Mouse (Mus musculus) olfactory bulb, adult 2 months (tissue): ENCODE measurements around the gene Gnaz. TPM values are rescaled to one million over a fixed set of nuclear protein-coding genes. Genes with fewer than 3 reads are reported as not detected.

Experiments used
- H3K27ac ChIP-seq: fragments of 200-500 bp; 2 replicates; pipeline ENCODE4 v1.5.1; 2012; ENCODE audit warnings: low read depth, low read length; ENCODE audit not compliant: insufficient read depth
- H3K4me1 ChIP-seq: fragments of 200-500 bp; 2 replicates; pipeline ENCODE4 v1.6.1; 2012; ENCODE audit warnings: low read length; ENCODE audit not compliant: control insufficient read depth, insufficient read depth
- H3K4me3 ChIP-seq: fragments of 200-500 bp; 2 replicates; pipeline ENCODE4 v1.5.1; 2012; ENCODE audit warnings: mild to moderate bottlenecking, low read depth, low read length, moderate library complexity; ENCODE audit not compliant: insufficient read depth
- CTCF ChIP-seq: fragments of 200-500 bp; IDR thresholded peaks from 2 replicates; pipeline ENCODE4 v1.5.1; 2012; ENCODE audit warnings: low read depth, mild to moderate bottlenecking, low read length, moderate library complexity; ENCODE audit not compliant: insufficient read depth
- POLR2A ChIP-seq: fragments of 200-500 bp; IDR thresholded peaks from 2 replicates; pipeline ENCODE4 v1.6.1; 2012; ENCODE audit warnings: mild to moderate bottlenecking, low read depth, low read length, moderate library complexity; ENCODE audit not compliant: insufficient read depth
- WGBS: fragments of 180-500 bp; shearing (Covaris S2); methylation state at CpG from one replicate; pipeline ENCODE4 v1.1.7; 2018; 5-methylcytosine and 5-hydroxymethylcytosine counted together
- polyA plus RNA-seq: library from polyadenylated mRNA; stranded (reverse); fragments of >200 nt; gene quantifications from 2 replicates; pipeline ENCODE4 v1.2.4, GENCODE M21; 2012; ENCODE audit warnings: low replicate concordance; ENCODE audit not compliant: missing spikeins, insufficient read depth, insufficient read length

The Gnaz gene
- polyA plus RNA-seq, 1 experiment = not detected

- Histone ChIP-seq H3K27ac (peak overlapping the region; percentile 60), H3K4me1 (peaks cover 16% of the 10 kb centered on the region), H3K4me3 (no peak overlapping the region)
- TF ChIP-seq POLR2A = no peak
- no peak for TF ChIP-seq CTCF
- WGBS = 18% methylated on average over 9 of the region's 9 CpGs
Observed at GRCm38 (mm10) chr10:74952830-74953443, 14.0 kb upstream of the Gnaz start.

GRCm38 (mm10) chr10:74964380-74964779 is 2.6 kb upstream of the Gnaz start:
- H3K27ac ChIP-seq = no peak overlapping the region
- H3K4me3 ChIP-seq = no peak overlapping the region
- TF ChIP-seq CTCF = no peak
- no peak for TF ChIP-seq POLR2A
- 66% methylated on average over 1 of the region's 1 CpGs for WGBS
- H3K4me1 ChIP-seq = peaks cover 14% of the 10 kb centered on the region

DNA sequence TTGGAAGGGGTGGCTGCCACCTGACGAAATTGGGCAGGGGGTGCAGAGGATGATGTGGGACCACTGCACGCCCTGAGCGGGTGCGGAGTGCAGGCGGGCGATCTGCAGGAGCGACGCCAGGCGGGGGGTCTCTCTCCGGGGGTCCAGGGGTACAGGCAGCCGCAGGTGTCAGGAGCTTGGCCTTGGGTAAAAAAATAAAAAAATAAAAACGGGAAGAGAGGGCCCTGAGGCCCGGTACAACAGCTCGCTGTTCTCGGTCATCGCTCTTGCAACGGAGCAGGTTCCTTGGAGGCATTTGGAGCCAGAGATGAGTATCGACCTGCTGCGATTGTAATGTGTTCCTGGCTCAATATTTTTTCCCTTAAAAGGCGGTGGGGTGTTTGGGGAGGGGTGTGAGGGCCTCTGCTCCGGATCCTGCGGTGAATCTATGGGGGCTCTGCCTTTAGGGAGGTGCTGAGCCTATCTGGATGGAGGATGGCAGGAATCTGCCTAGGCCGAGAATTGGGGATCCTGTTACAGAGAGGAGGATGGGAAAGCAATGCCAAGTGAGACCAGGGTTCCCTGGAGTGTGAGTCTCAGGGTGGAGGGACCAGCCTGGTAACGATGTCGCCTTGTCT is 782 bp downstream of the Gnaz start:
- Histone ChIP-seq H3K27ac (peak overlapping the region; percentile 71; the same call in 1 of the 2 replicates), H3K4me3 (peak overlapping the region; percentile 98), H3K4me1 (peaks cover 20% of the 10 kb centered on the region)
- TF ChIP-seq CTCF = no peak
- TF ChIP-seq POLR2A = no peak
- 4% methylated on average over 25 of the region's 25 CpGs for WGBS

DNA sequence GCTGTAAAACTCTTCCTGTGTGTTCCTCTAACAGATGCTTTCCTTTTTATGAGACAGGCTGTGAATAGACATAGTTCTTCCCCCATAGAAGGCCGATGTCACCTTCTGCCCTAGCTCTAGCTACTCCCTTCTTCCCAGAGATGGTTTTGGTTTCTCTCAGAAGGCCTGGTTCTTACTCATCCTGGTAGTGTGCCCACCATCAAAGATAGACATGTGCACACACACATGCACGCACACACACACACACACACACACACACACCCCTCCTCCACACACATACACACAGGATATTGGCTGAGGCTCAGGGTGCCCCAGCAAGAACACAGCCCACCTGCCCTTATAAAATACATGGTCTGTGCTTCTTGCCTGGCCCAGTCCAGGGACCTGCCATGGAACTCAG is 2.3 kb downstream of the Gnaz start:
- no peak overlapping the region for H3K4me3 ChIP-seq
- WGBS = 86% methylated on average over 2 of the region's 2 CpGs
- TF ChIP-seq CTCF = no peak
- TF ChIP-seq POLR2A = no peak

GRCm38 (mm10) chr10:74973026-74973425 is 6.0 kb downstream of the Gnaz start:
- 60% methylated on average over 6 of the region's 6 CpGs for WGBS
- Histone ChIP-seq H3K4me1 (peaks cover 36% of the 10 kb centered on the region), H3K4me3 (no peak overlapping the region), H3K27ac (no peak overlapping the region)
- TF ChIP-seq CTCF = no peak
- TF ChIP-seq POLR2A = no peak

More for the DNA sequence above, 2.3 kb downstream of the Gnaz start:
- Histone ChIP-seq H3K27ac (no peak overlapping the region), H3K4me1 (peaks cover 26% of the 10 kb centered on the region)

- no peak overlapping the region for H3K4me3 ChIP-seq
- no peak overlapping the region for H3K27ac ChIP-seq
- 68% methylated on average over 7 of the region's 7 CpGs for WGBS
- TF ChIP-seq CTCF (no peak), POLR2A (no peak)
- H3K4me1 ChIP-seq = peaks cover 23% of the 10 kb centered on the region
Observed at GRCm38 (mm10) chr10:74975626-74976025, 8.6 kb downstream of the Gnaz start.

DNA sequence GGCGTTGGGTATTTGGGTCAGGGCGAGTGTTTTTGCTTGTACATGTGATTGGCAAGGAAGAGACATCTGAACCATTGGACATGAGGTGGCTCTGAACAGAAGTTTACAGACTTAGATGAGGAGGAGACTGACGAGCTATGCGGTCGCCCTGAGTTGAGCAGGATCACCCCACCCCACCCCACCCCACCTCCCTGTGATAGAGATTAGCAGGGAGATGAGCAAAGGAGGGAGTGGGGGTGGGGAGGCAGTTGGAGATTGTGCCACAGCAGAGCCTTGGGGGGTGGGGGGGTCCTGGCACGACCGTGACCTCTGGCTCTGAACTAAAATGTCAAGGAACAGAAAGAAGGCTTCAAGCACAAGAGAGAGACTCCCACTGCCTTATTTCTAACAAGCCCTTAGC is 9.5 kb downstream of the Gnaz start:
- WGBS = 83% methylated on average over 7 of the region's 7 CpGs
- peaks cover 23% of the 10 kb centered on the region for H3K4me1 ChIP-seq
- H3K4me3 ChIP-seq = no peak overlapping the region
- no peak overlapping the region for H3K27ac ChIP-seq
- no peak for TF ChIP-seq POLR2A
- no peak for TF ChIP-seq CTCF

DNA sequence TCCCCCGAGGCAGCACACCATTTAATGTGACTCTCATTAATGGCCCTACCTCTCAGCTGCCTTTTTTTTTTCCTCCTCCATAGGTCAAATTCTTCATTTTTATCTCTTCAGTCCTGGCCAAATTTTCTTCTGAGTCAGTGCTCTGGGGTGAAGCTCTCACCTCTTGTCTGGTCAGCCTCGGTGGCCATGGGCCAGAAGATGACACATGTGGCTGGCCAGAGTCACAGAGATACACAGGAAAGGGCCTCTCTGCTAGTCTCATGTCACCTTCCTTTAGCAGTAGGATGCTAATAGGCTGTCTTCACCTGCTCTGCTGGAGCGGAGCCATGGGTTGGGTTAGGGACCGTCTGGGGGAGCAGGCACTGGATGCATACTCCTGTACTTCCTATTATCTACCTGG is 11.1 kb downstream of the Gnaz start:
- Histone ChIP-seq H3K27ac (no peak overlapping the region), H3K4me3 (no peak overlapping the region), H3K4me1 (peaks cover 17% of the 10 kb centered on the region)
- no peak for TF ChIP-seq CTCF
- TF ChIP-seq POLR2A = no peak
- 86% methylated on average over 4 of the region's 4 CpGs for WGBS

DNA sequence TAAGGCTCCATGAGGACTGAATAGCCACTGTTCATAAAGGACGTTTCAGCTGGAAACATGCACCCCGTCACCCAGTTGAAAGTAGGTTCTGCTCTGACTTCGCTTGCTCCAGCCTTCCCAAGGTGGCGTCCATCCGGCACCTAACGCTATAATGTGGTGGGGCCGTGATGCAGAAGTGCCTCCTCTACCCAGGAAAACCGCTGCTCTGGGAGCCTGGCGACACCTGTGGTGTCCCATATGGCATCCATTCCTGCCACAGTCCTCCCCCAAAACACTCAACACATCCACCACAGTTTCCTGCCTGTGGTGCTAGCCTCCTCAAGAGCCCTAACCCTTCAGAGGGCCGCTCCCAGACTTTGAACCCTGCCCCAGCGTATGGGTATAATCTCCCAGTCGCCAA is 14.2 kb downstream of the Gnaz start:
- TF ChIP-seq POLR2A (no peak), CTCF (no peak)
- 94% methylated on average over 12 of the region's 12 CpGs for WGBS
- Histone ChIP-seq H3K4me1 (peaks cover 4% of the 10 kb centered on the region; the same call in 1 of the 2 replicates), H3K27ac (no peak overlapping the region), H3K4me3 (no peak overlapping the region)
